Mouse (Mus musculus): ENCODE measurements around the gene Mrpl23. TPM values are rescaled to one million over a fixed set of nuclear protein-coding genes. Genes with fewer than 3 reads are reported as not detected.

The Mrpl23 gene
- total RNA-seq, 2 experiments from 2014 or later = 4.8 to 7.2 TPM

DNA sequence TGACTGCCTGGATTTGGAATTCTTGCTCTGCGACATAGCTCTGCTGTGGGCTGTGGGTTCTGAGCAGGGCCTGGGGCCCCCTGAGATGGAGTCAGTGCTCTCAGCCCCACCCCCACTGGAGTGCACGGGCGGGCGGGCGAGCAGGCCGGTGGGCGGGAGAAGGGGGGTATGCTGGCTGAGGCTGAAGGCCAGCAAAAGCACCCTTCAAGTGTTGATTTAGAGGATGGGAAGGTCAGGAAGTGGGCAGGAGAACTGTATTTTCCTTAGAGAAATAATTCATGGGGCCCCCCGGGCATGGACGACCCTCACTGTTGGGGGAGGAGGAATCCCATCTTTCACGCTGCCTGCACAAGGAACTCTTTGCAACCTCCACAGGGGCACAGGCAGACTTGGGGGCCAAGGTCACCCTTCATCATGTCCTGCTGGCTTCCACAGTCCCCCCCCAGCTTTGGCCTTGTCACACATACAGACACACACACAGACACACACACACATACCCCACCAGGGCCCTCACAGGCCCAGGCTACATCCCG lies 10.4 kb downstream of the Mrpl23 start:
- intact Hi-C loops (cut with DNase I) = no loop called here
- no peak for DNase-seq (ENCODE audit: extremely low spot score in 1 of 2, low spot score in 2 of 2)

DNA sequence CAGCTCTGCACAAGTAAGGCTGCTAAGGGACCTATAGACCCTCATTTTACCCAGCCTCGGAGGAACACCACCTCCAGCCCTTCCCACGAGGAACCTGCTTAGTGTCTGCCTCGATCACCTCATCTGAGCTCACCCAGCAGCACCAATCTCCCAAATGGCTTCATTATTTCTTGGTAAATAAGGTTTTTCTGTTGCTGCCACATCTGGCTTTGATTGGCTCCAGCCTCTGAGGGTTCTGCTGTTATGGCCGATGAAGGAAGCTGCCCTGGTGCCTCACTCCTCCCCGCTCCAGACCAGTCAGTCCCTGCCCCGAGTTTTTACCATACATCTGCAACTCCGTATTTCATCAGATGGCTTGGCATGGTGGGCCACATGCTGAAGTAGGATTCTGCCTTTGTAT lies 13.5 kb downstream of the Mrpl23 start:
- DNase-seq (ENCODE audit: extremely low spot score in 1 of 2, low spot score in 2 of 2) = no peak
- intact Hi-C loops (cut with DNase I) = no loop called here

DNA sequence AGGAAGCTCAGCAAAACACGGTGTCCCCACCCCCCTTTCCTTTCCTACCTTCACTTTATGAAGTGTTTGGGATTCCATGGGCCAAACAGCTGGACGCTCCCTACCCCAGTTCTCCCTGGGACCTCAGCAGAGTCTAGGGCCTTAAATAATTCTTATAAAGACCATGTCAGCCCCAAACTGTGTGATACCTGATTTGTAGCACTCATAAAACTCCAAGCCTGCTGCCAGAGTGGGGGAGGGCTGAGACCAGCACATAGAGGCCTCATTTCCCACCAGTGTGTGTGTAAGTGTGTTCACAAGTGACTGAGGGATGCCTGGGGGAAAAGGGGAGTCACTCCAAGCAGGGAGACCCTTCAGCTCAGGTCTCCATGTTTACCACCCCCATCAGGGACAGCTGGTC lies 15.4 kb downstream of the Mrpl23 start:
- no peak for DNase-seq (ENCODE audit: extremely low spot score in 1 of 2, low spot score in 2 of 2)
- intact Hi-C loops (cut with DNase I) = no loop called here

DNA sequence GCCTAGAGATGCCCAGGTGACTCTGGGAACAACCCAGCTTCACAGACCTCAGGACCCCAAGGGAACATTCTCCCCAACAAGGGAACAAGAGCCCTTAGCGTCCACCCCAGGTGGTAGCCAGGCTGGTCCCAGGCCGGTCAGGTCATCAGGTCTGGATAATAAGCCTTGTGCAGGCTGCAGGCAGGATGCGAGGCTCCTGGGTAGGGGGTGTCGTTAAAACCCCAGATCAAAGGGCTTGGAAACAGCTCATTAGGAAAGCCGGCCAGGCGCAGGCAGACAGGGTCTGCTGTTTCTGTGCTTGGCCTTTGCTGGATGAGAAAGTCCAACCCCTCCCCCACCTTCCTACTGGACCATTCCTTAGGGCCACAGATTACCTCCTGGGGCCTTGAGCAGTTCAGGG lies 16.2 kb downstream of the Mrpl23 start:
- intact Hi-C loops (cut with DNase I) = no loop called here

DNA sequence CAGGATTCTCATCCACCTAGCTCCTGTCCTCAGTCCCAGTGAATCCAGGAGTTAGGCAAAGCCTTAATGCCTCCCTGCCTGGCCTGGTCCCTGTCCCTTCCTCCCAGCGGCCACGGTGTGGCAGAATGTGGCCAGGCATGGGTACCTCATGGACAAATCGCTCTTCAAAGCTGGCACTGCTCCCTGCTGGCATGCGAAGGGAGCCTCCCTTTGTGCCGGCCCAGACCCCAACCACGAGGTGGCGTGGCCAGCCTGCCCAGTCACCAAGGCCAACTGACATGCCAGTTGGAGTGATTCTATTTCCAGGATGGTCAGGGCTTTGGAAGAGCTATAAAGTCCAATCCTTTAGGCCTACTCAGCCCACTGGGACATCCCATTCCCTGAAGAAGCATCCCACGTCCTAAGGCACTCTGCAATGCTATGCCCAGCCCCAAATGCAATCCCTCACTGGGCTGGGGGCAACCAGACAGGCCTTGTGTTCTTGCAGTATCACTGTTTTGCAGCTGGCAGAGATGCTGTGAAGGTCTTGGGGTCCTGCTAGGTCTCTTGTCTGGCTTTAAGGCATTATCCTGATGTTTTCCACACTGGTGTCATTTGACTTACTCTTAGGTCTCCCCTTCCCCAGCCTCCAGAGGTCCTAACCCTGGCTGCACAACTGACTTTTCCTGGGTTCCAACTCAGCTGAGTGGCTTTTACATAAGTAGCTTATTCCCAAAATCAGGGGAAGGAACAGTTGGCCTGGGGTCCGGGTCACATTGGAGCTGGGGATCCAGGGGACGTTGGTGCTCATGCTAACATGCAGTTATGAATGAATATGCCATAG lies 17.7 kb downstream of the Mrpl23 start:
- no peak for DNase-seq (ENCODE audit: extremely low spot score in 1 of 2, low spot score in 2 of 2)
- intact Hi-C loops (cut with DNase I) = no loop called here

More for the DNA sequence above, 16.2 kb downstream of the Mrpl23 start:
- DNase-seq (ENCODE audit: extremely low spot score in 1 of 2, low spot score in 2 of 2) = no peak

DNA sequence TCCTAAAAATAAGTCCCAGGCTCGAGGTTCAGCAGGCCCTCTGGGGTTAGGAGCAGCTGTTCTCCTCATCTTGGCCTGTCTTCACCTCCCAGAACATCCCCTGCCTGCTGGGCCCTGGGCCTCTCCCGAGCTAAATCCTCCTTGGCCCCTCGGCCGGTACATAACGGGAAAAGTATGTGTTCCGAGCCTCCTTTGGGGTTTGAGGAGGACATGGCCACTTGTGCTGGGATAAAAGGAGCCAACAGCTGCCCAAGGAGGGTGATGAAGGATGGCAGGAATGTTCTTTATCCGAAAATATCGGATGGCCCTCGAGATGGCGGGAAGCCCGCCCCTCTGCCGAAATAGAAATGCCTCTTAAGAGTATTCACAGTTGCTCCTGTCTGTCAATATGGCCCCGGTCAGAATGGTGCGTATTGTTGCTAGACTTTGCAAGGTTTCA lies 18.5 kb downstream of the Mrpl23 start:
- DNase-seq (ENCODE audit: extremely low spot score in 1 of 2, low spot score in 2 of 2) = no peak
- intact Hi-C loops (cut with DNase I) = no loop called here

DNA sequence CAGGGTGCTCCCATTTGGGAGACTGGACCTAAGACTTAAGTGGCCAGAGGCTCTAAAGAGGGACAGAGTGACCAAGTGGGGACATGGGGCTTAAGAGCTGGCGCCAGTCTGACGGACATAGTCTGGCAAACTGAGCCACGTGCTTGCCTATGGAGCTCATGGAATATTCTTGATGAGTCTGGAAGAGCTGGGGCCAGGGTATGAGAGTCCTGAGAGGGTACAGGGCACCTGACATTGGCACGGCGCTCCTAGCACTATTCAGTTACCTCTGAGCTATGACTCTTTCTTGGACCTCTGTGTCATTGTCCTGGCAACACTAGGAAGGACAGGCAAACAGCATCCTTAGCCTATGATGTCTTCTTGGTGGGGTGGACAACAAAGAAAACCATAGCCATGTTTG lies 19.2 kb downstream of the Mrpl23 start:
- intact Hi-C loops (cut with DNase I) = no loop called here
- no peak for DNase-seq (ENCODE audit: extremely low spot score in 1 of 2, low spot score in 2 of 2)

DNA sequence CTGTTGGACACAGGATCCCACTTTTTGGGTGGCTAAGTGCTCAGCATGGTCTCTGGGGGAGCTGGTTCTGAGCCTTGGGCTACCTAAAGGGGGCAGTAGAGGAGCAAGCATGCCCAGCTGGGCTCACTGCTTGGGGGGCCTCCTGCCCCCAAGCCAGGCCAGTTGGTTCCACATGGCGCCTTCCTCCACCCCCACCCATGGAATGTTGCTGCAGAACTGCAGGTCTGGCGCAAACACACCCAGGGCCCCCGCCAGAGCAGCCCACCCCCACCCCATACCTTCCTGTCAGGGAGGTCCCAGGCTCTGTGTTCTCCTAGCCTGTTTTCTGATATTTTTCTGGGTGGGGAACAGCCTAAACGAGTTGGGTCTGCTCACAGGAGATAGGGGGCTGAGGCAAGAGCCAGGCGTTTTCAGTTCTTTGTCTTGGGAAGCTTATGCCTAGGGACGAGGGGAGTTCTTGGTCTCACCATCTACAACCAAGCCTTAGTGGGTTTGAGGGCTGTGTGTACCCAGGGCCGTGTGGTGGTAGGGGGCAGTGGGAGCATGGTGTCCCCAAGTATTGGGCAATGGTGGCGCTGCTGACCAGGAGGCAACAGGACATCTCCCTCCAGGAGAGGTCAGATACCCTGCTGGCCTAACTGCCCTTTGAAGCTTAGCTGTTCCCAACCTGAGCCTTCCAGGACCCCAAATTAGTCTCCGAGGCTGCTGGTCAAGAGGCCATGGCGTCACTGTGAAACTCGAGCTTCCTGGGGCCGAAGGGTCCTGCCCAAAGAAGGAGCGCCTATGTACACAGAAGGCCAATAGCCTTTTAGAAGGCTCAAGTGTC lies 20.3 kb downstream of the Mrpl23 start:
- DNase-seq (ENCODE audit: extremely low spot score in 1 of 2, low spot score in 2 of 2) = no peak
- intact Hi-C loops (cut with DNase I) = no loop called here

DNA sequence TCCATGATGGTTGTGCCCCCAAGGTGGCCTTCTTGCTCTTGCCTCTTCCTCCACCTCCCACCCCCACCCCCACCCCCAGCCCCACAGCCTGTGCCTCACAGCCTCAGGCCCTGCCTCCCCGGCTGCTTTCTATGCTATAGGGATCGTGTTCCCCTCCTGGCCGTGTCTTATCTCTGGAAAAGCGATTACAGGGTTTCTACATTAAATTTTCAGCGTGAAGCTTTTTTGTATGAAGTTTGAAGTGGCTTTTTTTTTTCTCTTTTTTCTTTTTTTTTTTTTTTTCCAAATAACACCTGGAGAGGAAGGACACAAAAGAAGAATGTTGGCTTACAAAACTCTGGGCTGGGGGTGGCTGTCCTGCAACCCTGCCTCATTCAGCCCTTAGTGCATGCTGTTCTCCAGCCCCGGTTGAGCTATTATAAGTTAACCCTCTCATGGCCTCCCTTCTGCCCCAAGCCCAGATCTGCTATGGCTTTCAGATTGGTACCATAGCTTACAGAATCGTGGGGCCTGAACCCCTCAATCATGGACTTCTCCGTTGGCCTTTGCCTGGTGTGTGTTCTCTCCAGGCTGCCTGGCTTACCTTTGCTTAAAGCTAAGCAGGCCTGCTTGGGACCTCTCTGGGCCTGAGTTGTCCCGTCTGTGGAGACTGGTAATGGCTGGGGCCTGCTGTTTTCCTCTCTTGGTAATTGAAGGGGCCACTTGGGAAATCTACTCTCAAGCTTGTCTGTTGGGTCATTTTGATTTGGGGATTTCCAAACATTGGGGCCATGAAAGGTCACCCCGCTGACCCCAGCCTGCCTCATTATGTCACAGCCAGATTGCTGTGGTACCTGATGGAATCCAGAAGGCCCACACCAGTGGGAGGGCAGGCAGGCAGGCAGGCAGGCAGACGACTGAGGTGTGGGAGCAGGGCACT lies 21.2 kb downstream of the Mrpl23 start:
- intact Hi-C loops (cut with DNase I) = no loop called here
- no peak for DNase-seq (ENCODE audit: extremely low spot score in 1 of 2, low spot score in 2 of 2)

DNA sequence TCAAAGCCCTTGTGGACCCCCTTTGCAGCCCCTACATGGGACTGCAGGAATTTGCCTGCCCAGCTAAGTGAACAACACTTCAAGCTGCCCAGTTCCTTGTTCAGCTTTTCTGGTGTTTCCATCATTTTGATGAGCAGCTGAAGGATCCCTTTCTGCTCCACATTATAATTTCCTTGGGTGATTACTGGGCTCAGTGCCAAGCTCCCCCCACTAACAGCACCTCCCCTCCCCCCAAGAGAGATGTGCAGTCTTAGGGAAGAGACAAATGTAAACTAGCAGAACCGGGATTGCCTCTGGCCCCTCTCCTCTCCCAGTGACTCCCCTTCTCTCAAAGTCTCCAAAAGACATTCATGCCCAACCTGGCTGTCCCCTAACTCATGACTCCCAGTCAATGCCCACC lies 22.1 kb downstream of the Mrpl23 start:
- intact Hi-C loops (cut with DNase I) = no loop called here
- no peak for DNase-seq (ENCODE audit: extremely low spot score in 1 of 2, low spot score in 2 of 2)

DNA sequence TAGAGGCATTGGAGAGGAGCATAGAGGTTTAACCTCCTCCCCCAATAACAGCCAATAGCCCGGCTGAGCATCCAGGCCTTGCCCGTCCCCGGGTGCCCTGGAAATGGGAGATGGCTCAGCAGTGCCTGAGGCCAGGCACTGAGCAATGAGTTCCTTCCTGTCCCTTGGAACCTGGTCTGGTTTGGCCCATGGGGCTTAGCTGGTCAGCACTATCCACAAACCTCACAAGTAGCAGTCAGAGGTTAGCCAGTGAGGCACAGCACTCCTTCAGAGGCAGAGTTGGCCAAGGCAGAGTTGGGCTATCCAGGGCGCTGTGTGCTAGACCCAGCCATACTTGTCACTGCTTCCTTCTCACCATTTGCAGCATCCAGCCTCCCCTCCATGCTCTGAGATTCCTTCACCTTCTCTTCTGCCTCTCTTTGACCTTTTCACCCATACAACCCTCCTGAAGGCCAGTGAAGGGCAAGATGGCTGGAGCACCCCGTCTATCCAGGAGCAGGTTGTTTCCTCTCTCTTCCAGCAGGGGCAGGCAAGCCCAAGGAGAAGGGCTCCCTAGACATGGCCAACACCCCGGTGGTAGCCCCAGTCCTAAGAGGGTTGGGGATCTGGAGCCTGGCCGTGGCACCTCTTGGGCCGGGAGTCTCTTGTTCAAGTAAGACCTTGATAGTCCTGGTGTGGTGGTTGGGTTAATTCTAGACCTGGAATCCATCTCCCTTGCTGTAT lies 23.0 kb downstream of the Mrpl23 start:
- intact Hi-C loops (cut with DNase I) = no loop called here
- DNase-seq (ENCODE audit: extremely low spot score in 1 of 2, low spot score in 2 of 2) = no peak

DNA sequence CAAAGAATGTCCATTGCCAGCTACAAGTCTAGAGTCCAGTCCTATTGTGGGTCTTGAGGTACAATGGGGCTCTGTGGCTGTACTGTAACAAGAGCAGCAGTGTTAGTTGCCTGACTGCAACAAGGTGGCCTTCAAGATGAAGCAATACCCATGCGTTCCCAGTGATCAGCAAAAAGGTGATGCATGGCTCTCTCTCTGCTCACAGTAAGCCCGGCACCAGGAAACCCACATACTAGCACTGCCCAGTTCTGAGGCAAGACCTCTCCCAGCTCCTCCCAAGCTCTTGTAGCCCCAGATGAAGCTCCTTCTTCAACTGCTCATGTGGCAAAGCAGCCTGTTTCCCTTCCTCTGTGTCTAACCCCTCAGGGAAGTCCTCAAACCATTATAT lies 23.6 kb downstream of the Mrpl23 start:
- intact Hi-C loops (cut with DNase I) = no loop called here
- no peak for DNase-seq (ENCODE audit: extremely low spot score in 1 of 2, low spot score in 2 of 2)

DNA sequence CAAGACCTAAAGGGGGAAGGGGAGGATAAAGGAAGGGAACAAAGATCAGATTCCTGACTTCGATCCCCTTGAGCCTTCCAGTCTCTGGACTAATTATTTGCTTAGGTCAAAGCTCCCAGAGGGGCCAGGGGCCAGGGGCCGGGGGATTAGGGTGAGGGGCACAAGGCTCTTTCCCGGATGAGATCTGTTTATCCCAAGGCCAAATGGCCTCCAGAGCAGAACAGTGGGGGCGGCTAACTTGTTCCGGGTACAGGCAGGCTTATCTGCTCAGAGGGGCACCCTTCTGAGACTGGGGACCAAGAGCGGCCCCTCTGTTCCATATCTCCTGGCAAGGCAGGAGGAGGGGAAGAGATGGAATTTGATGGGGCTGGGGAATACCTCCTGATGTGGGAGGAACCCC lies 25.2 kb downstream of the Mrpl23 start:
- intact Hi-C loops (cut with DNase I) = no loop called here
- DNase-seq (ENCODE audit: extremely low spot score in 1 of 2, low spot score in 2 of 2) = no peak

DNA sequence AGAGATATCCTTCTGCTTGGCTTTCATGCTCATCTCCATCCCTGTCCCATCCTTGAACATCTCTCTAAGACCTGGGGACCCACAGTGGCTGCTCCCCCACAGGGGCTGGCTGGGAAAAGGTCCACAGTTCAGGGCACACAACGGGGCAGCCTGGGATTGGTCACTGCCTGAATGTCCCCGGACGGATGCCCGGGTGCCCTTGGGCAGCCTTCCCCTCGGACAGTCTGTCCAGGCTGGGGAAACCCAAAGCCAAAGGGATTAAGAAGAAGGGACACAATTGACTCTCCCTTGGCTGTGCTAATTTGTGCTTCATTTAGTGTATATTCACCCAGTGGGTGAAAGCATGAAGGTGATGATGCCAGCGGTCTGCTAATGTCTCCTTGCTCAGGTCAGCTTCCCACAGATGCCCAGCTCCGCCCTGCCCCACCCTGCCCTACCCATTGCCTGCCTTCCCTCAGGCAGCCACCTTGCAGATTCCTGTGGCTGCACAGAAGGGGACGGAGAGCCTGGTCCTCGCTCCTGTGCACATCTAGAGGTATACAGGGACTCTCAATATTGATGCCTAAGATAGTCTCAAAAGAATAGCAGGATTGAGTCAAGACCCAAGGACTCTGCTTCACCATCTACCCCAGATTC lies 26.1 kb downstream of the Mrpl23 start:
- intact Hi-C loops (cut with DNase I) = no loop called here
- no peak for DNase-seq (ENCODE audit: extremely low spot score in 1 of 2, low spot score in 2 of 2)

DNA sequence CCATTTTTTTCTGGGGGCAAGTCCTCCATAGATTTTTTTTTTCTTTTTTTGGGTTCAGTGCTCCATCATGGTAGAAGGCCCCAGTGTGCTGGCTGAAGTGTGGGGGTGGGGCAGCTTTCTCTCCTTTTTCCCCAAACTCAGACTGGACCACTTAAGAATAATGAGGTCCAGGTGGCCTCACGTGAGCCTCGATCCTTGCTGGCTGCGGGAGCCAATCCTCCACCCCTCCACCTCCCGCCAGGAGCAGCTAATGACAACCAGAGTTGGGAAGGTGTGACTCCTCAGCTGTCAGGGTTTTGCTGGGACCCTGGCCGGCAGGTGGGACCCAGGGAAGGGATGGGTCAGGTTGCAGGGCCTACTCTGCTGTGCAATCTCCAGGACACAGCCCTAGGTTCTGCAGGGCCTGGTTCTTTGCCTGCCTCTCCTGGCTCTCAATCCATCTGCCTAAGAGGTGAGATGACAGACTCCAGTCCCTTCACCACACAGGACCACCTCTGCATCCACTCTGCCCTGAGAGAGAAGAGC lies 27.2 kb downstream of the Mrpl23 start:
- intact Hi-C loops (cut with DNase I) = no loop called here
- DNase-seq (ENCODE audit: extremely low spot score in 1 of 2, low spot score in 2 of 2) = no peak

DNA sequence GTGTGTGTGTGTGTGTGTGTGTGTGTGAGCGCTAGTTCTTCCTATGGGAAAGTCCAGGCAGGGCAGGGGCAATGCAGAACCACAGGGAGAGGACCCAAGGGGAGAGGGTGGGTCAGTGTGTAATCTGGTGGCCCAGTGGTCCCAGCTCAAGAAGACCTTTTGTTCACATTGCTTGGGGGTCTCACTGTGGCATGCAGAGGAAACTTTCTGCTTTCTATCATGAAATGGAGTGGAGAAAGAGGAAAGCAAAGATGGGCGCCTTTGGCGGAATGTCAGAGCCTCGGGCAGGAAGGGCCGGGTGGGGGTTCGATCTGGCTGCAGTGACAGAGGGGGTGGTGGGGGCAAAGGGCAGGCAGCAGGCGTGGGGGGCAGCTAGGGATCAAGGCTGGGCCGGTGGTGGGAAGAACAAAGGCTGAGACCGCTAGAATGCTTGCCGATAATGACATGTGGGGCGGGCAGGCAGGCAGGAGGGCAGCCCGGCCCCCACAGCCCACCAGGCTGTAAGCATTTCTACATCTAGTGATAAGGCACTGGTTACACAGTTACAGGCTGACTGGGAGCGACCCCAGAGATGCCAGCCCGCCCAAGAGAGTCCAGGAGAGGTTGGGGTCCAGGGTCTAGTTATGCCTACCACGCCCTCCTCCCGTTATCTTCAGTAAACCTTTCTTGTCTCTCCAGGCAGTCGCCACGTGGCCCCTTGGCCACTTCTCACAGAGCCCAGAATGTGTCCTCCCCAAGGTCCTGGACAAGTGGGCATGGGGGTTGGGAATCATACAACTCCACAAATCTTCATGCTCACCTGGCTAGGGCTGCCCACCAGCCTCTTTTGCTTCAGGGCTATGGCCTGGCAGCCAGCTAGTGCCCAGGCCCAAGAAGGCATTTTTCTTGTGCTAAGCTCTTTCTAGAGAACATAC lies 28.7 kb downstream of the Mrpl23 start:
- DNase-seq (ENCODE audit: extremely low spot score in 1 of 2, low spot score in 2 of 2) = no peak
- intact Hi-C loops (cut with DNase I) = no loop called here
